Mouse (Mus musculus) MEL-GATA-1-ER (cell line): Measurements from ENCODE around the gene Epb41l2.

Experiments
- DNase-seq: peaks from one replicate; pipeline ENCODE4 v3.0.0-alpha.2; 2012; ENCODE audit warnings: low read depth; ENCODE audit errors: extremely low read depth

Epb41l2 gene

GRCm38 (mm10) chr10:25365158-25365557, 5.6 kb downstream of the Epb41l2 start:
- DNase-seq: peak; percentile 38

DNA sequence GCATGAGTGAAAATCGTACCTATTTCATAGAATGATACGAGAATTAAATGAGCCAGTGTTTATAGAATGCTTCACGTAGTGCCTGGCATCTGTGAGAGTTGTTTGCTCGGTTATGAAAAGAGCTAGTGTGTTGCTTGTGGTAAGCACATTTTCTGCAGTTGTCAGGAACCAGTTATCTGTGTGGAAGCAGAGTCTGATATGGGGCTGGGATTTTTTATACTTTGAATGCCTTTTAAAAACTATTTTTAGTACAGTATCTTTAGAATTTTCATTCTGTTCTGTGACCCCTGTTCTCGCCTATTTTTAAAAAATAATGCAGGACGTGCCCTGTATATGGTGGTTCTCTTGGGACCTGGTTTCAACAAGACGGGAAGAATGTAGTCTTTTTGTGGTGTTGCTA, 6.1 kb downstream of the Epb41l2 start:
- DNase-seq: no peak

- DNase-seq: peak; percentile 75
Observed at GRCm38 (mm10) chr10:25366691-25367090, 7.1 kb downstream of the Epb41l2 start.

DNA sequence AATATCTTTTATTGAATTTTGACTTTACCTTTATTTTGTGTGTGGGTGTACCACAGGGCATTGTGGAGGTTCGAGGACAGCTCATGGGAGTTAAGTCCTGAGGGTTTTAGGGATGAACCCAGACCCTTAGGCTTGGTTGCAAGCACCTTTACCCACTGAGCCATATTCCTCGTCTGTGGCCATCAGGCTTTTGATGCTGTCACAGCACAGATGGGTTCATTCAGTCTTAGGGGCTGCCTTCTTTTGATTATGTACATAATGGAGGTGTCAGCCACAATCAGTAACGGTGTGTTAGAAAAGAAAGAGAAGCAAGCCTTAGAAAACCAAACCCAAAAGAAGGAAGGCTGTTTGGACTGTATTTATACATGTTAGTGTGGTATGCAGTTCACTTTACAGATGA, 9.3 kb downstream of the Epb41l2 start:
- no peak for DNase-seq

DNA sequence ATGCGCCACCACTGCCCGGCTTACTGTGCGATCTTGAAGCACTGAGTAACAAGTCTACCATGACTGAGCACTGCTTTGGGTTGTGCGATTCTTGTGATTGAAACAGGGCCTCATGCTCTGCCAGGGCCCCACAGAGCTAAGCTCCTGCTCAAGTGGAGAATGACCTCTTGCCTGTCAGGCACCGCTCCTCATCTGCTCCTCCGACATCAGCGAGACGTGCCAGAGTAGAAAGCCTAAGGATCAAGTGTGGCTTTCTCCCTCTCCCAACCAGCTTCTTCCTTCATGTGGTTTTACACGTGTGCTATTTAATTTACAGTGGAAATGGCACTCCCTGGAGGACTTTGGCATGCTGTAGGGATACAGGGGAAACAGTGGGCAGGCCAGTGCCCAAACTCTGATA, 10.1 kb downstream of the Epb41l2 start:
- DNase-seq: no peak

- no peak for DNase-seq
Observed at GRCm38 (mm10) chr10:25371336-25371735, 11.7 kb downstream of the Epb41l2 start.

GRCm38 (mm10) chr10:25371915-25372371, 12.3 kb downstream of the Epb41l2 start:
- no peak for DNase-seq

GRCm38 (mm10) chr10:25372510-25373148, 13.0 kb downstream of the Epb41l2 start:
- DNase-seq: no peak

DNA sequence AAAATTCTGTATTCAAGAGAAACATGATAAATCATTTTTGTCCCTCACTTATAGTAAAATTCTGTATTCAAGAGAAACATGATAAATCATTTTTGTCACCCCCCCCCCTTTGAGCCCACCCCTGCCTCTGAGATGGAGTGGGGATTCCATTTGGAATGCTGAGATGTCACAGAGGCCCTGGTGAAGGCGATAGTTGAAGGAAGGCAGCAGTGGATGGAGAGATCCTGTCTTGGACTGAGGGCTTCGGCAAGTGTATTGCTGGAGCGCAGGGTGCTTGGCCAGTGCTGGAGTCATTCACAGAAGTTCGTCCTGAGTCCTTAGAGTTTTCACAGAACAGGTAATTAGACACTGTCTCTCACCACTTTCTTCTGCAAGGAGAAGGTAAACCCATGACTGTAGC, 15.4 kb downstream of the Epb41l2 start:
- DNase-seq: no peak

- no peak for DNase-seq
Observed at GRCm38 (mm10) chr10:25380746-25381481, 21.3 kb downstream of the Epb41l2 start.

GRCm38 (mm10) chr10:25381951-25382350, 22.4 kb downstream of the Epb41l2 start:
- DNase-seq: no peak

GRCm38 (mm10) chr10:25383171-25383570, 23.6 kb downstream of the Epb41l2 start:
- no peak for DNase-seq

DNA sequence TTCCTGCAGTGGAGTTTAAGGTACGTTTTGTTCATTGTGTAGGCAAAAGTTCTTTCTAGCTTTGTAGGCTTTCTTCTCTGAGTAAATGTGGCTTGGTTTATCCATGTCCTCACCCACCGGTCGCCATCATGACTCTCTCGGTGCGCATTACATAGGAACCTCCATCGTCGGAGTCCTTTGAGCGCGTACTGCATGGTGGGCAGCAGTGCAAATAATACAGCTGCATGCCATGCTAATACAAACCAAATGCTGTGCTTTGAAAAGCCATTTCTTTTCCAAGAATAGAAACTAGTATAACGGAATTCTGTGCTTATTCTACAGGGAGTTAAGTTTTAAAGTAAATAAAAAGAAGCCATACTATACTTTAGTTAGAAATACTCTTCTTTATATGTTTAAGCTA, 24.8 kb downstream of the Epb41l2 start:
- DNase-seq: no peak

GRCm38 (mm10) chr10:25385811-25386580, 26.4 kb downstream of the Epb41l2 start:
- DNase-seq: no peak

DNA sequence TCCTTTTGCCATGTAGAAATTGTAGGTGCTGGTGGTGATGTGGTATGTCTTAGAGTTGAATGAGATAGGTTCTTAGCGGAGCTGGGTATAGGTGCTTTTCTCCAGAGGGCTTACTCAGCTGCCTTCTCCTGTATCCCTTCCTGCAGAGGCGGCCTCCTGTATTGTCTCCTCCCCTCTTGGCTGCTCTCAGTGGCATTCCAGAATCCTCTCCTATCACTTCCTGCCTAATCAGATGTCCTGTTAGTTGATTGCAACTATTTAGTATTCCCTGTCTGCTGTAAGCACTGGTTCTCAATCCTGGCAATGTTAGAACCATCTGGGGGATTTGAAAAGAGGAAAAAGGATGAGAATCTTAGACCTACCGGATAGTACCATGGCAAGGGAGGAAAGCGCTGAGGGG, 27.3 kb downstream of the Epb41l2 start:
- DNase-seq: no peak

GRCm38 (mm10) chr10:25387268-25387667, 27.7 kb downstream of the Epb41l2 start:
- no peak for DNase-seq

GRCm38 (mm10) chr10:25392786-25393185, 33.2 kb downstream of the Epb41l2 start:
- DNase-seq: no peak

GRCm38 (mm10) chr10:25393721-25394120, 34.1 kb downstream of the Epb41l2 start:
- DNase-seq: no peak

GRCm38 (mm10) chr10:25395236-25395886, 35.8 kb downstream of the Epb41l2 start:
- no peak for DNase-seq

DNA sequence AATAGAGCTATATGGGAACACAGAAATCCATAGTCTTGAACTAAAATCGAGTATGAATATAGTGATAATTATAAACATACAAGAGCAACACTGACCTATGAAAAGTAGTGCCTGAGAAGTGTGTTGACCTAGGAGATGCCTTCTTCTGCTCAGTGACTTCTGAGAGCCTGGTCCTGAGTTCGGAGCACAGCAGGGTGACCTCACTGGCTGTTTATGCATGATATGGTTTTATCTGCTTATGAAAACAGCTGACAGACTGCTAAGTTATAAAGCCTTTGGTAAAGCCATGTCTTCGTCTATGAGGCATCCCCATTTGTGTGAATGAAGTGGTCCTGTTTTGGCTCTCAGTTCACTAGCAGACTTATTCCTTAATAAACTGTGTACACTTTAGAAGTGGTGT, 37.3 kb downstream of the Epb41l2 start:
- no peak for DNase-seq

DNA sequence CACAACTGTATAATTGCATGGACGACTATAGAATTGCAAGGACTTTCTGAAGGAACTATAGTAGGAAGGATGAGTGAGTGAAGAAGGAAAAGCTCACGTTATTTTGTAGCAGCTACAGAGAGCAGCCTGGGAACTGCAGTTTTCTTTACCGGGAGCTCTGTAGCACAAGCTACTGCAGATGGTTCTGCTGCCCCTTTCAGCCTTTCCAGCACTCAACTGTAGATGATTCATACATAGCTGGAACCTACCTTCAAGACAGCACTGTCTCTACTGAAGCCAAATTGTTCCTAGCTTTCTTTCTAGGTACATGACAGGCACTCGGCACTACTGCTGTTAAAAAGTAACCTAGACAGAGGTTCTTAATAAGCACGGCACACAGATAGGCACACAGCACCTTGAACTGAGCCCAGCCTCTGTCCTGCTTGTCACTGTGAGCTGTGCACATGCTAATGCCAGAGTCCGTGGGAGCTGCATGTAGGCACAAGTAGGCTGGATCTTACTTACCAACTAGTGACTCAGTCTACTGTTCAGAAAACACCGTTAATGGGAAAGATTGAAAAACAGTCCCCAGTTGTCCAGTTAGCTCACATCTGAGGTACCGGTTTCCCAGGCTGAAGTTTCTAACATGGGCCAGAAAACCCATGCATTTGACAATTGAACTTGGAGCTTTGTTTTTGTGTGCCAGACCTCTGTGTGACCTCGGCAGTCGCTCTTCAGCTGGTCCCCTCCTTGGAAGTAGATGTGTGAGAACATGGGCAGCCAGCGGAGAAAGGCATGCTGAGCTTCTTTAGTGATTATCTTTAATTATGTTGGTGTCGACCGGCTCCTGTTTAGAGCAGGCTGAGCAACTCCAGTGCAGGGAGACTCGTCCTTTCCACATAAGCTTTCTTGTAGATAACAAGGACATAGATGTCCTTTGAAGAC, 38.4 kb downstream of the Epb41l2 start:
- no peak for DNase-seq
